Mouse (Mus musculus) liver, adult 2 months (tissue): ENCODE measurements around the gene Cacna1c. TPM values are rescaled to one million over a fixed set of nuclear protein-coding genes. Genes with fewer than 3 reads are reported as not detected.

Source experiments
- DNase-seq: peaks from one replicate; pipeline ENCODE4 v3.0.0-alpha.2; 2011; ENCODE audit warnings: low read depth, low spot score; ENCODE audit errors: extremely low read depth
- H3K27ac ChIP-seq: fragments of 200-500 bp; replicated peaks from 2 replicates; pipeline ENCODE4 v1.5.1; 2012; ENCODE audit warnings: low read depth, mild to moderate bottlenecking, control low read depth, inconsistent platforms, low read length; ENCODE audit not compliant: insufficient read depth
- H3K27me3 ChIP-seq: fragments of 200-500 bp; 2 replicates; pipeline ENCODE4 v1.6.1; 2012; ENCODE audit warnings: mild to moderate bottlenecking, moderate library complexity, low read length, inconsistent platforms; ENCODE audit not compliant: control insufficient read depth, insufficient read depth
- H3K36me3 ChIP-seq: fragments of 200-500 bp; 2 replicates; pipeline ENCODE4 v1.6.1; 2012; ENCODE audit warnings: low read length, inconsistent platforms; ENCODE audit not compliant: control insufficient read depth, insufficient read depth
- H3K4me1 ChIP-seq: fragments of 200-500 bp; 2 replicates; pipeline ENCODE4 v1.6.1; 2011; ENCODE audit warnings: low read length; ENCODE audit not compliant: control insufficient read depth, insufficient read depth
- H3K4me3 ChIP-seq: fragments of 200-500 bp; 2 replicates; pipeline ENCODE4 v1.5.1; 2011; ENCODE audit warnings: low read depth, mild to moderate bottlenecking, control low read depth, low read length, moderate library complexity; ENCODE audit not compliant: insufficient read depth
- H3K79me2 ChIP-seq: fragments of 200-500 bp; 2 replicates; pipeline ENCODE4 v1.6.1; 2012; ENCODE audit warnings: inconsistent platforms, mild to moderate bottlenecking, low read length, moderate library complexity; ENCODE audit not compliant: control insufficient read depth, insufficient read depth
- H3K9ac ChIP-seq: fragments of 200-500 bp; 2 replicates; pipeline ENCODE4 v1.6.1; 2012; ENCODE audit warnings: low read depth, mild to moderate bottlenecking, control low read depth, inconsistent platforms, low read length
- CTCF ChIP-seq: fragments of 200-500 bp; IDR thresholded peaks from 2 replicates; pipeline ENCODE4 v1.5.1; 2011; ENCODE audit warnings: low read depth, low read length, control low read depth
- POLR2A ChIP-seq: fragments of 200-500 bp; IDR thresholded peaks from 2 replicates; pipeline ENCODE4 v1.6.1; 2011; ENCODE audit warnings: low read length, control low read depth; ENCODE audit not compliant: insufficient read depth; ENCODE audit errors: extremely low read depth
- WGBS: fragments of 180-500 bp; shearing (Covaris S2); methylation state at CpG from one replicate; pipeline ENCODE4 v1.1.7; 2018; 5-methylcytosine and 5-hydroxymethylcytosine counted together
- polyA plus RNA-seq: library from polyadenylated mRNA; depleted of rRNA; stranded (reverse); fragments of >200 nt; gene quantifications from 2 replicates; pipeline ENCODE4 v1.2.3, GENCODE M21; 2012
- total RNA-seq: library from RNA; depleted of rRNA; stranded (reverse); fragments of >200 nt; gene quantifications from 2 replicates; pipeline ENCODE4 v1.2.3, GENCODE M21; 2014

Gene Cacna1c
- total and polyA plus RNA-seq, 2 experiments: 0.09 to 0.18 TPM

- no peaks in the 10 kb centered on the region for H3K4me1 ChIP-seq
- WGBS: 75% methylated on average over 8 of the region's 8 CpGs
These were observed 362.2 kb downstream of the Cacna1c start for GRCm38 (mm10) chr6:118834046-118834445.

GRCm38 (mm10) chr6:118833049-118833448, 363.2 kb downstream of the Cacna1c start:
- 86% methylated on average over 7 of the region's 7 CpGs for WGBS
- no peaks in the 10 kb centered on the region for H3K4me1 ChIP-seq
- H3K27me3 ChIP-seq: no peaks in the 10 kb centered on the region
- H3K27ac ChIP-seq: no peak overlapping the region
- H3K9ac ChIP-seq: no peak overlapping the region
- TF ChIP-seq POLR2A (no peak), CTCF (no peak)
- H3K36me3 ChIP-seq: no peaks in the 10 kb centered on the region
- DNase-seq: no peak
- no peak overlapping the region for H3K4me3 ChIP-seq
- no peaks in the 10 kb centered on the region for H3K79me2 ChIP-seq

More at GRCm38 (mm10) chr6:118834046-118834445, 362.2 kb downstream of the Cacna1c start:
- Histone ChIP-seq H3K36me3 (no peaks in the 10 kb centered on the region), H3K27ac (no peak overlapping the region), H3K4me3 (no peak overlapping the region), H3K9ac (no peak overlapping the region), H3K79me2 (no peaks in the 10 kb centered on the region), H3K27me3 (no peaks in the 10 kb centered on the region)
- no peak for DNase-seq
- TF ChIP-seq POLR2A: no peak

- Histone ChIP-seq H3K4me3 (no peak overlapping the region), H3K36me3 (no peaks in the 10 kb centered on the region), H3K27ac (no peak overlapping the region), H3K4me1 (no peaks in the 10 kb centered on the region), H3K9ac (no peak overlapping the region), H3K79me2 (no peaks in the 10 kb centered on the region), H3K27me3 (no peaks in the 10 kb centered on the region)
- no peak for DNase-seq
- no peak for TF ChIP-seq POLR2A
- no peak for TF ChIP-seq CTCF
- WGBS: 80% methylated on average over 2 of the region's 2 CpGs
These were observed 363.6 kb downstream of the Cacna1c start for GRCm38 (mm10) chr6:118832616-118833015.

GRCm38 (mm10) chr6:118830851-118831250, 365.4 kb downstream of the Cacna1c start:
- WGBS: 81% methylated on average over 5 of the region's 5 CpGs
- no peaks in the 10 kb centered on the region for H3K36me3 ChIP-seq
- no peaks in the 10 kb centered on the region for H3K4me1 ChIP-seq
- H3K9ac ChIP-seq: no peak overlapping the region
- H3K4me3 ChIP-seq: no peak overlapping the region
- no peak for DNase-seq
- H3K27me3 ChIP-seq: no peaks in the 10 kb centered on the region
- TF ChIP-seq CTCF: no peak
- no peak for TF ChIP-seq POLR2A
- H3K79me2 ChIP-seq: no peaks in the 10 kb centered on the region
- H3K27ac ChIP-seq: no peak overlapping the region

GRCm38 (mm10) chr6:118828187-118828586, 368.0 kb downstream of the Cacna1c start:
- Histone ChIP-seq H3K9ac (no peak overlapping the region), H3K27me3 (no peaks in the 10 kb centered on the region), H3K4me3 (no peak overlapping the region), H3K27ac (no peak overlapping the region), H3K4me1 (no peaks in the 10 kb centered on the region), H3K36me3 (no peaks in the 10 kb centered on the region), H3K79me2 (no peaks in the 10 kb centered on the region)
- no peak for DNase-seq
- no peak for TF ChIP-seq CTCF
- TF ChIP-seq POLR2A: no peak
- 94% methylated on average over 4 of the region's 4 CpGs for WGBS

GRCm38 (mm10) chr6:118827560-118827959, 368.7 kb downstream of the Cacna1c start:
- no peak overlapping the region for H3K9ac ChIP-seq
- no peaks in the 10 kb centered on the region for H3K79me2 ChIP-seq
- DNase-seq: no peak
- H3K4me1 ChIP-seq: no peaks in the 10 kb centered on the region
- no peaks in the 10 kb centered on the region for H3K27me3 ChIP-seq
- H3K4me3 ChIP-seq: no peak overlapping the region
- no peaks in the 10 kb centered on the region for H3K36me3 ChIP-seq
- H3K27ac ChIP-seq: no peak overlapping the region
- 89% methylated on average over 8 of the region's 8 CpGs for WGBS
- TF ChIP-seq POLR2A: no peak
- no peak for TF ChIP-seq CTCF
